Mouse (Mus musculus): Measurements from ENCODE around the gene Lipt2. TPM values are rescaled to one million over a fixed set of nuclear protein-coding genes. Genes with fewer than 3 reads are reported as not detected.

Gene Lipt2
- polyA plus RNA-seq (2015; fragmentation: Nextera tagmentation; extraction: Ambion mirVana): 13.6 and 14.8 TPM in 2 replicates

- Histone ChIP-seq H3K36me3 (peaks cover 6% of the 10 kb centered on the region), H3K4me2 (peak within 1 kb of the TSS; percentile 96), H3K27me3 (replicated peaks) (no peaks in the 10 kb centered on the region), H3K4me1 (peaks cover 7% of the 10 kb centered on the region), H3K9ac (peak within 1 kb of the TSS; percentile 95), H3K27ac (replicated peaks) (peak within 1 kb of the TSS; percentile 97), H3K9me3 (no peaks in the 10 kb centered on the region), H3K4me3 (peak within 1 kb of the TSS; percentile 92)
- WGBS: under 1% methylated on average over 71 of the region's 78 CpGs
- peak; percentile 89 for ATAC-seq (ENCODE audit: extremely low read depth, insufficient number of reproducible peaks, low FRiP score, low TSS enrichment)
These were observed at the start of gene Lipt2 for GRCm38 (mm10) chr7:100159105-100159841. Gene Lipt2 (plus strand): TSS chr7:100159277.

DNA sequence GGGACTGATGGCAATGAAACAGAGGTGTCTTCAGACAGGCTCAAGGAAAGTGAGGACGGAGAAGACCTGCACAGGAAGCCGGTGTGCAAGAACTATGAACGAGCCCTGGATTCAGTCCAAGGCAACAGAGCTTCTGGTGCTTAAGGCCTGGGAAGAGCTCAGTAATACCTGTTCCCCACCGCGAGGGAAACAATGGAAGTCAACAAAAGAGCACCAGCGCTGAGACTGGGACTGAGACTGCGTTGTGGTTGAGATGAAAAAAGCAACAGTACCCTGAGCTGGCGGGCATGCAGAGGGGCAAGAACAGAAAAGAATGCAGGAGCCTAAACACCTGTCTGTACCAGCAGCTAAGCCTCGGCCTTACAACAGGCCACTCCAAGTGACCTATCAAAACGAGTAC is 47.6 kb upstream of the Lipt2 start:
- no peak overlapping the region for H3K4me3 ChIP-seq
- no peak overlapping the region for H3K27ac ChIP-seq (replicated peaks)
- no peak for ATAC-seq (ENCODE audit: extremely low read depth, insufficient number of reproducible peaks, low FRiP score, low TSS enrichment)
- peaks cover 79% of the 10 kb centered on the region for H3K36me3 ChIP-seq
- 78% methylated on average over 10 of the region's 10 CpGs for WGBS
- no peaks in the 10 kb centered on the region for H3K4me1 ChIP-seq
- no peaks in the 10 kb centered on the region for H3K9me3 ChIP-seq
- H3K4me2 ChIP-seq: no peak overlapping the region
- no peaks in the 10 kb centered on the region for H3K27me3 ChIP-seq (replicated peaks)
- H3K9ac ChIP-seq: no peak overlapping the region

DNA sequence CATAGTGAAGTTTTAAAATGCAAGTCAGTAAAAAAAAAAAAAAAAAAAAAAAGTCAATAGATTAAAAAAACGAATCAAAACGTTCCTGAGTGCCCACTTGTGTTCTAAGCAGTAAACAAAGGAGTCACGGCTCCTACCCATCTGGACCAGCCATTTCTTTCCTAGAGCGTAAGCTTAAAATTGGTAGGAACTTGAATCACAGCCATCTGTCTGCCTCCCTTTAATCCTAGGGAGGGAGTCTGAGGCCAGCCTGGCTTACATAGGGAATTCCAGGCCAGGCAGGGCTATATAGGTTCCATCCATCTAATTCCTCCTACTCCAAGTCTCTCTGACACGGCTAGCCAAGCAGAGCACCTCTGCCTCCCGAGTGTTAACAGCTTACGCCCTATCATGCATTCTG is 45.3 kb upstream of the Lipt2 start:
- H3K9me3 ChIP-seq: no peaks in the 10 kb centered on the region
- no peak overlapping the region for H3K27ac ChIP-seq (replicated peaks)
- 77% methylated on average over 7 of the region's 7 CpGs for whole genome bisulfite sequencing
- no peak overlapping the region for H3K9ac ChIP-seq
- H3K4me1 ChIP-seq: no peaks in the 10 kb centered on the region
- no peaks in the 10 kb centered on the region for H3K27me3 ChIP-seq (replicated peaks)
- no peak overlapping the region for H3K4me2 ChIP-seq
- H3K36me3 ChIP-seq: peaks cover 87% of the 10 kb centered on the region
- ATAC-seq (ENCODE audit: extremely low read depth, insufficient number of reproducible peaks, low FRiP score, low TSS enrichment): no peak
- H3K4me3 ChIP-seq: no peak overlapping the region

DNA sequence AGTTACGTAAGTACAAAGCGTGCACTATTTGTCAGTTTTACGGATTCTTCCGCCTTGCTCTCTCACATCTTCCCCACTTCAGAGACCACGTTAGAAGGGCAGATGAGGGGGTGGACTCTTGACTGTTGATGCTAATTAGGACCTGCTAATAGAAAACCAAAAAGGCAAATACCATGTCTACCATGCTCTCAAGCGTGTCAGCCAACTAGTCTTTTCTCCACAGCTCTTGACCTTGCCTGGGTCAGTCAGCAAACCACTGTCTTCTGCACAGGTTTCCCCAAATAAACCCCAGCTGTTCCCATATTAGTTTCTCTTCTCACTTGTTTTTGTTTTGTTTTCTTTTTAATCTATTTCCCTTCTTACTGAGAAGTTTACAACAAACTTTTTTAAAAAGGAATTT is 44.8 kb upstream of the Lipt2 start:
- no peak for ATAC-seq (ENCODE audit: extremely low read depth, insufficient number of reproducible peaks, low FRiP score, low TSS enrichment)
- 92% methylated on average over 6 of the region's 6 CpGs for WGBS

GRCm38 (mm10) chr7:100120791-100121261 is 38.3 kb upstream of the Lipt2 start:
- Histone ChIP-seq H3K9me3 (peaks cover 4% of the 10 kb centered on the region; the same call in 1 of the 2 replicates), H3K9ac (peak overlapping the region; percentile 92), H3K4me3 (peak overlapping the region; percentile 81), H3K36me3 (peaks cover 34% of the 10 kb centered on the region), H3K4me2 (peak overlapping the region; percentile 82), H3K4me1 (peaks cover 18% of the 10 kb centered on the region), H3K27ac (replicated peaks) (peak overlapping the region; percentile 87), H3K27me3 (replicated peaks) (no peaks in the 10 kb centered on the region)
- ATAC-seq (ENCODE audit: extremely low read depth, insufficient number of reproducible peaks, low FRiP score, low TSS enrichment): peak; percentile 51
- WGBS: under 1% methylated on average over 25 of the region's 25 CpGs

More for the DNA sequence above, 44.8 kb upstream of the Lipt2 start:
- Histone ChIP-seq H3K4me1 (no peaks in the 10 kb centered on the region), H3K9me3 (no peaks in the 10 kb centered on the region), H3K4me3 (no peak overlapping the region), H3K9ac (no peak overlapping the region), H3K27me3 (replicated peaks) (no peaks in the 10 kb centered on the region), H3K27ac (replicated peaks) (no peak overlapping the region), H3K36me3 (peaks cover 88% of the 10 kb centered on the region), H3K4me2 (no peak overlapping the region)

DNA sequence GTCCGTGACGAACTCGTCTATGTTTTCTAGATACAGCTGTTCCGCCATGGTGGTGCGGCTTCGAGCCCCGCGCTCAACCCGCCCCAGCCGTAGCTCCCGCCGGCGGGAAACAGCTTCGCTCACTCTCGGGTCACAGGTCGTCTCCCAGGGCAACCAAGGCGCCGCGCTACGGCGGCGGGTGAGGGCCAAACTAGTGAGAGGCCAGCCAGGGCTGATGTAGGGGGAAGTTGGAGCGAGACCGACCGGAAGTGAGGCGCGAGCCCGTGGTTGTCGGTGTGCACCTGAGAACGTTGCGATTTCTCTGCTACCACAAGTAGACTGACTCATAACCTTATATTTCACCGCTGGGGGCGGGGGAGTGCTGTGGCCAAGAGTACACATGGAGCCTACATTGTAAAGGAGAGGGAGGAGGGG is 37.7 kb upstream of the Lipt2 start, which contains the start of gene Pold3:
TSS of gene Pold3 (minus strand) at position 190 of the 414 bp plus-strand sequence.
- H3K27ac ChIP-seq (replicated peaks): peak within 1 kb of the TSS; percentile 87
- ATAC-seq (ENCODE audit: extremely low read depth, insufficient number of reproducible peaks, low FRiP score, low TSS enrichment): peak; percentile 87
- no peaks in the 10 kb centered on the region for H3K27me3 ChIP-seq (replicated peaks)
- H3K9ac ChIP-seq: peak within 1 kb of the TSS; percentile 92
- peak within 1 kb of the TSS; percentile 81 for H3K4me3 ChIP-seq
- H3K36me3 ChIP-seq: peaks cover 29% of the 10 kb centered on the region
- WGBS: under 1% methylated on average over 32 of the region's 33 CpGs
- H3K9me3 ChIP-seq: peaks cover 4% of the 10 kb centered on the region; the same call in 1 of the 2 replicates
- peak within 1 kb of the TSS; percentile 82 for H3K4me2 ChIP-seq
- peaks cover 18% of the 10 kb centered on the region for H3K4me1 ChIP-seq

DNA sequence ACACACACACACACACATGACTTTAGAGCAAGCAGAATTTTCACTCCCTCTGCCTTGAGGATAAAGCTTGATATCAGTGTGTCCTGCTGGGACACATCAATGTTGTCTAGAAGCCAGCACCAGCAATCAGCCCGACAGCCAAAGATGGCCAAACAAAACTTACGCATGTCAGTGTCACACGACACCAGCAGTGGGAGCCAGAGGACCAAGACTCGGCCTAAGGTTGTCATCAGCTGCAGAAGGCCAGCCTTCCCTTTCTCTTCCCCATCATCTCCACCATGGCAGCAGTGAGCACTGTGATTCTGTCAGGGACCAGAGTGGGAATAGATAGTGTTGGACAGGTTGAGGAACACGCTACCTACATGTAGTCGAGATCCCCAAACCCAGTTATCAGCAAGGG is 35.6 kb upstream of the Lipt2 start:
- Histone ChIP-seq H3K9me3 (peaks cover 4% of the 10 kb centered on the region; the same call in 1 of the 2 replicates), H3K9ac (no peak overlapping the region), H3K27me3 (replicated peaks) (no peaks in the 10 kb centered on the region), H3K27ac (replicated peaks) (no peak overlapping the region), H3K4me3 (no peak overlapping the region), H3K4me2 (no peak overlapping the region), H3K4me1 (peaks cover 18% of the 10 kb centered on the region), H3K36me3 (peaks cover 9% of the 10 kb centered on the region)
- WGBS: 54% methylated on average over 6 of the region's 6 CpGs
- no peak for ATAC-seq (ENCODE audit: extremely low read depth, insufficient number of reproducible peaks, low FRiP score, low TSS enrichment)

DNA sequence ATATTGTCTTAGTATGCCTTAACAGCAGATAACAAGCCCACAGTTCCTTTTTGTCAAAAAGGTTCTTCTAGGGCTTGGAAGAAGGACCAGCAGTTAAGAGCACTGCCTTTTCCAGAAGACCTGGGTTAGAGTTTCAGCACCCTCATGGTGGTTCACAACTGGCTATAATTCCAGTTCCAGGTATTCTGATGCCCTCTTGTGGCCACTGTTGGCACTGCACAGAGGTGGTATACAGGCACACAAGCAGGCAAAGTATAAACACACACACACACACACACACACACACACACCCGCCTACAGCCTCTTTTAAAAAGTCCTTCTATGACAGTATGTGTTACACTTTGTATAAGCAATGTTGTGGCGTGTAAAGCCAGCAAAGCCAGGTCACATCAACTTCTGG is 34.9 kb upstream of the Lipt2 start:
- Histone ChIP-seq H3K9ac (no peak overlapping the region), H3K4me3 (no peak overlapping the region), H3K9me3 (peaks cover 4% of the 10 kb centered on the region; the same call in 1 of the 2 replicates), H3K4me2 (no peak overlapping the region), H3K4me1 (peaks cover 18% of the 10 kb centered on the region), H3K27ac (replicated peaks) (no peak overlapping the region), H3K36me3 (peaks cover 2% of the 10 kb centered on the region), H3K27me3 (replicated peaks) (no peaks in the 10 kb centered on the region)
- 66% methylated on average over 2 of the region's 2 CpGs for WGBS
- no peak for ATAC-seq (ENCODE audit: extremely low read depth, insufficient number of reproducible peaks, low FRiP score, low TSS enrichment)

DNA sequence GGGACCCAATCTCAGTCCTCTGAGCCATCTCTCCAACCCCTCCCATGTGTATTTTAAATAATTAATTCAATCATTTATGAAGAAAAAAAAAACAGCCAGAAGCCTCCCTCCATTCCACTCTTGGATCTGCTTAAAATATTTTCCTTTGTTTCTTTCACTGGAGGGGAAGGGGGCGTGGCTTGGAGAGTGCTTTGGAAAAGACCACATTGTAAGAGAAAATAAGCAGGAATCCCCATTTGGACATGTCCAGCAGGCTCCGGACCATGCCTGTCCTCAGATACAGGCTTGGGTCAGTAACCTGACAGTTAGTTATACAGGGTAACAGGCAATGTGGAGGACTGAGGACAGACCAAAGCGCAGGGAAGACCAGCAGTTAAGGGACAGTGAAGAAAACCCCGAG is 33.9 kb upstream of the Lipt2 start:
- no peak overlapping the region for H3K27ac ChIP-seq (replicated peaks)

GRCm38 (mm10) chr7:100126514-100126913 is 32.6 kb upstream of the Lipt2 start:
- H3K9ac ChIP-seq: no peak overlapping the region
- H3K27me3 ChIP-seq (replicated peaks): no peaks in the 10 kb centered on the region
- no peak overlapping the region for H3K27ac ChIP-seq (replicated peaks)
- peaks cover 4% of the 10 kb centered on the region; the same call in 1 of the 2 replicates for H3K9me3 ChIP-seq
- no peak overlapping the region for H3K4me2 ChIP-seq
- WGBS: 77% methylated on average over 7 of the region's 7 CpGs
- ATAC-seq (ENCODE audit: extremely low read depth, insufficient number of reproducible peaks, low FRiP score, low TSS enrichment): no peak
- H3K4me1 ChIP-seq: peaks cover 5% of the 10 kb centered on the region; the same call in 1 of the 2 replicates
- H3K36me3 ChIP-seq: no peaks in the 10 kb centered on the region
- H3K4me3 ChIP-seq: no peak overlapping the region

More for the DNA sequence above, 33.9 kb upstream of the Lipt2 start:
- no peak for ATAC-seq (ENCODE audit: extremely low read depth, insufficient number of reproducible peaks, low FRiP score, low TSS enrichment)
- 56% methylated on average over 4 of the region's 4 CpGs for whole genome bisulfite sequencing
- peaks cover 11% of the 10 kb centered on the region for H3K4me1 ChIP-seq
- no peak overlapping the region for H3K4me2 ChIP-seq
- H3K36me3 ChIP-seq: no peaks in the 10 kb centered on the region
- H3K4me3 ChIP-seq: no peak overlapping the region
- no peaks in the 10 kb centered on the region for H3K27me3 ChIP-seq (replicated peaks)
- peaks cover 4% of the 10 kb centered on the region; the same call in 1 of the 2 replicates for H3K9me3 ChIP-seq
- no peak overlapping the region for H3K9ac ChIP-seq

DNA sequence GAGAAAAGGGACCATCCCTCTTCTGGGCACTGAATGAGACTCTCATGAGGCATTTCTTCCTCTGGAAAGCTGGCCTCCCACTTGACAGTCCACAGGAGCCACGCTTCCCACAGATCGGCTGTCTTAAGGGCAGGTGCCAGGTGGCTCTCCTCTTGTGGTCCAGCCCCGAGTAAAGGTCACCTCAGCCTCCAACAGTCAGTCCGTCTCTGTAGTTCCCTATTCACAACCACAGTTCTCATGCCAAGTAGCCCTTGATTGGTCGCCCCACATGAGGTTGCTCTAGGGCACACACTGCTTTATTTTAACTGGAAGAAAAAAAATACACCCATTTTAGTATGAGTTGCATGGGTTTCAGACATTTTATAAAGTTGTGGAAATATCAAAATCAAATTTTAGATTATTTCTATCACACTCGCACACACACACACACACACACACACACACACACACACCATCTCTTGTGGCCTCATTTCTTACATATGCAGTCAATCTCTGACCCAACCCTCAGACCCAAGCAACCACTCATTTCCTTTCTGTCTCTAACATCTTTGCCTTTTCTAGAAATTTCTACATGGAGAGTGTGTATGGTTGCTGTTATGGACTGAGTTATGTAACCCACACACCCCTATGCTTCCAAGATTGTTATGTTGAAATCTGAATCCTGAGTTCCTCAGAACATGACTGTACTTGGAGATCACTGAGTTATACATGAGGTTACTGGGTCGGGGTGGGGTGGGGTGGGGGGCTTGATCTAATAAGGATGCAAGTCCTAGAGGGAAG is 30.6 kb upstream of the Lipt2 start:
- Histone ChIP-seq H3K4me3 (no peak overlapping the region), H3K27me3 (replicated peaks) (no peaks in the 10 kb centered on the region), H3K9ac (no peak overlapping the region), H3K9me3 (peaks cover 4% of the 10 kb centered on the region; the same call in 1 of the 2 replicates), H3K4me2 (no peak overlapping the region), H3K4me1 (no peaks in the 10 kb centered on the region), H3K36me3 (no peaks in the 10 kb centered on the region), H3K27ac (replicated peaks) (no peak overlapping the region)
- ATAC-seq (ENCODE audit: extremely low read depth, insufficient number of reproducible peaks, low FRiP score, low TSS enrichment): no peak
- 71% methylated on average over 7 of the region's 7 CpGs for WGBS

Data from heart, embryonic 13.5 days (tissue).